Mouse (Mus musculus) heart, postnatal 0 days (tissue): ENCODE measurements around the gene Zfp760.

Source experiments
- CTCF ChIP-seq: IDR thresholded peaks from 2 replicates; pipeline ENCODE4 v1.5.1; 2016; ENCODE audit warnings: antibody characterized with exemption, control low read depth, low read depth
- EP300 ChIP-seq: IDR thresholded peaks from 2 replicates; pipeline ENCODE4 v1.6.1; 2016; ENCODE audit warnings: antibody characterized with exemption, low read depth

- no peak for TF ChIP-seq EP300
- TF ChIP-seq CTCF: no peak
Measured at GRCm38 (mm10) chr17:21707343-21707996, at the start of gene Zfp760.
